Mouse (Mus musculus) brown adipose tissue, adult 24 weeks (tissue): ENCODE data around the gene Ramp3. TPM values are rescaled to one million over a fixed set of nuclear protein-coding genes. Genes with fewer than 3 reads are reported as not detected.

Experiments
- polyA plus RNA-seq: library from polyadenylated mRNA; stranded (reverse); fragments of >200 nt; gene quantifications from 2 replicates; pipeline ENCODE4 v1.2.4, GENCODE M21; 2012; ENCODE audit not compliant: missing spikeins, insufficient read depth, insufficient read length

Gene Ramp3
- polyA plus RNA-seq, 1 experiment, result not detected

Other genes starting within 250 kb of the Ramp3 start
- 1,997 and 2,277 TPM in 2 replicates for gene Ppia, start 243.1 kb upstream of the Ramp3 start, polyA plus RNA-seq
- gene H2afv, start 214.1 kb upstream of the Ramp3 start, polyA plus RNA-seq, result 54.3 and 66.3 TPM in 2 replicates
- gene Purb, start 182.6 kb upstream of the Ramp3 start, polyA plus RNA-seq, result 25.2 and 39.9 TPM in 2 replicates
- 0.71 and 2.9 TPM in 2 replicates for gene Myo1g, start 137.6 kb upstream of the Ramp3 start, polyA plus RNA-seq
- 26.2 and 29.6 TPM in 2 replicates for gene Ccm2, start 111.6 kb upstream of the Ramp3 start, polyA plus RNA-seq
- gene Nacad, start 52.5 kb upstream of the Ramp3 start, polyA plus RNA-seq, result not detected in 2 replicates
- gene Tbrg4, start 32.5 kb upstream of the Ramp3 start, polyA plus RNA-seq, result 57.4 and 57.7 TPM in 2 replicates
- not detected in 2 replicates for gene Wap, start 19.9 kb upstream of the Ramp3 start, polyA plus RNA-seq
- gene Gm11983, start 179.1 kb downstream of the Ramp3 start, polyA plus RNA-seq, result not detected in 2 replicates